Mouse (Mus musculus) C2C12 (cell line): ENCODE measurements at regions not wholly inside any gene's neighbourhood (a gene's known extent, or its start where the extent isn't known, plus 50 kb on each side); places are given as distances from the start of the nearest gene placed in this dataset.

Experiments used
- H3K27me3 ChIP-seq: one replicate; pipeline ENCODE4 v1.6.1; 2011; ENCODE audit not compliant: control insufficient read depth, insufficient read depth, insufficient read length
- H3K36me3 ChIP-seq: one replicate; pipeline ENCODE4 v1.6.1; 2011; ENCODE audit not compliant: control insufficient read depth, insufficient read depth
- H3K4me3 ChIP-seq: one replicate; pipeline ENCODE4 v1.5.1; 2011; ENCODE audit warnings: mild to moderate bottlenecking, control low read depth; ENCODE audit not compliant: poor library complexity, insufficient read depth, severe bottlenecking
- H3K79me2 ChIP-seq: one replicate; pipeline ENCODE4 v1.6.1; 2011; ENCODE audit not compliant: control insufficient read depth, insufficient read depth
- H3K79me3 ChIP-seq: one replicate; pipeline ENCODE4 v1.6.1; 2011; ENCODE audit warnings: low read depth, control low read depth
- H3ac ChIP-seq: one replicate; pipeline ENCODE3; 2011; ENCODE audit warnings: low read depth; ENCODE audit not compliant: control insufficient read depth, insufficient read length
- CEBPB ChIP-seq: IDR thresholded peaks from one replicate; pipeline ENCODE4 v1.6.1; 2011; ENCODE audit warnings: low read depth, mild to moderate bottlenecking, control low read depth, moderate library complexity
- CTCF ChIP-seq: IDR thresholded peaks from one replicate; pipeline ENCODE4 v1.5.1; 2011; ENCODE audit not compliant: control insufficient read depth, insufficient read depth, insufficient read length
- FOSL1 ChIP-seq: IDR thresholded peaks from one replicate; pipeline ENCODE4 v1.8.0; 2011; ENCODE audit warnings: mild to moderate bottlenecking, low read length; ENCODE audit not compliant: poor library complexity, insufficient read depth, severe bottlenecking
- MAX ChIP-seq: IDR thresholded peaks from one replicate; pipeline ENCODE4 v1.6.1; 2011; ENCODE audit warnings: mild to moderate bottlenecking, control low read depth
- MYOD1 ChIP-seq: IDR thresholded peaks from one replicate; pipeline ENCODE4 v1.6.1; 2011; ENCODE audit warnings: low read depth; ENCODE audit not compliant: control insufficient read depth, insufficient read length
- MYOG ChIP-seq: IDR thresholded peaks from one replicate; pipeline ENCODE4 v1.6.1; 2011; ENCODE audit not compliant: control insufficient read depth, insufficient read length; ENCODE audit errors: extremely low read depth
- USF1 ChIP-seq: IDR thresholded peaks from one replicate; pipeline ENCODE4 v1.6.1; 2011; ENCODE audit warnings: low read depth, mild to moderate bottlenecking, control low read depth, moderate library complexity

DNA sequence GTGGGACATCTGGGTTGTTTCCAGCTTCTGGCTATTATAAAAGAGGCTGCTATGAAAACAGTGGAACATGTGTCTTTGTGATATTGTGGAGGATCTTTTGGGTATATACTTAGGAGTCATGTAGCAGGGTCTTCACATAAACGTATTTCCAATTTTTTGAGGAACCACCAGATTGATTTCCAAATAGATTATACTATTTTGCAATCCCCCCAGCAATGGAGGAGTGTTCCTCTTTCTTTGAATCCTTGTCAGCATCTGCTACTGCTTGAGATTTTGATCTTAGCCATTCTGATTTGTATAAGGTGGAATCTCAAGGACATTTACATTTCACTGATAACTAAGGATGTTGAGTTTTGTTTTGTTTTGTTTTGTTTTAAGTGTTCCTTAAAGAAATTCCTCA is 645.6 kb downstream of the Tlr4 start:
- Histone ChIP-seq H3K4me3 (no peak overlapping the region), H3ac (no peak overlapping the region), H3K36me3 (no peaks in the 10 kb centered on the region), H3K79me3 (no peaks in the 10 kb centered on the region), H3K27me3 (no peaks in the 10 kb centered on the region), H3K79me2 (no peaks in the 10 kb centered on the region)
- TF ChIP-seq CTCF (no peak), USF1 (no peak), MYOD1 (no peak), MAX (no peak), CEBPB (no peak), MYOG (no peak), FOSL1 (no peak)

DNA sequence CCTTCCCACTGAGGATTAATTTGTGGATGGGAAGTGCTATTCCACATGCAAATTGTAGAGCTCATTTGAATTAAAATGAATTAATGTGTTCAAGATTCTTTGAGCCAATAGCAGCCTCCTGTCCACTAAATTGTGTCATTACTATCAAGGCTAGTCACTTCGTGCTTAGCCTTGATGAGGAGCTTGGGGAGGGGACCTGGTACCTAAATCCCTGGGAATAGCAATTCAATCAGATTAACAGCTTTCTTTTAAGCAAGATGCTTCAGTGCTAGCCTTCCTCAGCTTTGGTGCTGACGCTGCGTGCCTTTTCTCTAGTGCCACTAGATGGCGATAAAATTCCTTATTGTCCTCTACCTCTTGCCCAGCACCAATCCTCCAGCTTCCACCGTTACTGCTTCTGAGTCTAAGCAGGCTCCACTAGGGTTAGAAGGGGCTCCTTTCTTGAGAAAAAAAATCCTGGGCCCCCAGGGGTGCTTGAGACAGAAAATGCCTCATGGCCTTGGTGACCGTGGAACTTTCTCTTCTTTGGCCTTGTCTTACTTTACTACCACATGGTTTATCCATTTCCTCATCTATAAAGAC is 650.0 kb downstream of the Tlr4 start:
- TF ChIP-seq CTCF = no peak
- TF ChIP-seq FOSL1 = no peak
- no peak for TF ChIP-seq MYOD1
- no peak for TF ChIP-seq MYOG
- TF ChIP-seq USF1 = no peak
- no peak for TF ChIP-seq CEBPB
- TF ChIP-seq MAX = no peak
- H3K4me3 ChIP-seq = no peak overlapping the region
- H3K79me2 ChIP-seq = no peaks in the 10 kb centered on the region
- no peak overlapping the region for H3ac ChIP-seq
- no peaks in the 10 kb centered on the region for H3K36me3 ChIP-seq
- H3K79me3 ChIP-seq = no peaks in the 10 kb centered on the region
- no peaks in the 10 kb centered on the region for H3K27me3 ChIP-seq

- Histone ChIP-seq H3K79me2 (no peaks in the 10 kb centered on the region), H3K79me3 (no peaks in the 10 kb centered on the region), H3K4me3 (no peak overlapping the region), H3ac (no peak overlapping the region), H3K27me3 (no peaks in the 10 kb centered on the region), H3K36me3 (no peaks in the 10 kb centered on the region)
- TF ChIP-seq FOSL1 = no peak
- TF ChIP-seq CTCF = no peak
- TF ChIP-seq MYOD1 = no peak
These were observed 650.7 kb downstream of the Tlr4 start for GRCm38 (mm10) chr4:67478081-67478480.

DNA sequence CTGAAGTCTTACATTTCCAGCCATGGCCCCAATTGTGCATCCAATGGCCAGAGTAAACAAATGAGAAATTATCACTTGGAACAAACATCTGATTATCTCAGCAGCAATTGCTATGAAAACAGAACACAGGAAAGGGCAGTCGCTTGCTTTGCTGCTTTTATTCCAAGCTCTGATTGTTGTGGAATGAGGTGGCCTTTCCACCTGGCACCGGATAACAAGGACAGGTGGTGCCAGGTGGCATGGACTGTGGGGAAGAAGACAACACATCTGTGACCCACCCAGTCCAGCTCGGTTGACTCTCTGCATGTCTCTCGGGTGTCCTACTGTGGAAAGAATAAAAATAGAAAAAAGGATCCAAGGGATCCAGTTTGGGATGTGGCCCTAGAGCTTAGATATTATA is 694.9 kb downstream of the Tlr4 start:
- Histone ChIP-seq H3K4me3 (no peak overlapping the region), H3ac (no peak overlapping the region), H3K79me3 (no peaks in the 10 kb centered on the region), H3K36me3 (no peaks in the 10 kb centered on the region), H3K27me3 (no peaks in the 10 kb centered on the region), H3K79me2 (no peaks in the 10 kb centered on the region)
- TF ChIP-seq MAX (no peak), CTCF (no peak), FOSL1 (no peak), MYOD1 (no peak), MYOG (no peak), USF1 (no peak), CEBPB (no peak)

GRCm38 (mm10) chr4:67523158-67523557 is 695.8 kb downstream of the Tlr4 start:
- TF ChIP-seq MAX (peak; percentile 75), CEBPB (no peak)
- H3K79me2 ChIP-seq = no peaks in the 10 kb centered on the region
- H3K4me3 ChIP-seq = no peak overlapping the region
- H3ac ChIP-seq = no peak overlapping the region
- no peaks in the 10 kb centered on the region for H3K79me3 ChIP-seq
- no peaks in the 10 kb centered on the region for H3K36me3 ChIP-seq
- no peaks in the 10 kb centered on the region for H3K27me3 ChIP-seq

DNA sequence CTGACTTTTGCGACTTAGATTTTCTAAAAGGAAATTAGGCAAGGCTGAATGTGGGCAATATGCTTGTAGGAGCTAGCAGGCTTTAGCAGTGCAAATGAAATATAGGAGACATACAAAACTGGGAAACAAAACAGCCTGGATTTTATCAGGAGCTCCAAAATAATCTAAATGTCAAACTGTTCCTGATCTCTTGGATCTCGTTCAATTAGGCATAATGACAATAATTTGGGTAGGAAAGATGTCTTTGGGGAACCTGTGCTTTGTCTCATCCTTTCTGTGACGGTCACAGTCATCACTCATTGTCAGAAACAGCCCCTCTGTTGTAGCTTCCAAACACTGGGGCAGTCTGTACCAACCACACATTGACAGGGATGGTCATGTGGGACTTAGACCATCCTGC is 702.2 kb downstream of the Tlr4 start:
- Histone ChIP-seq H3K79me3 (no peaks in the 10 kb centered on the region), H3ac (no peak overlapping the region), H3K4me3 (no peak overlapping the region), H3K27me3 (no peaks in the 10 kb centered on the region), H3K36me3 (no peaks in the 10 kb centered on the region), H3K79me2 (no peaks in the 10 kb centered on the region)
- TF ChIP-seq MYOD1 (no peak), CEBPB (no peak), USF1 (no peak), MYOG (no peak), MAX (no peak), CTCF (no peak), FOSL1 (no peak)
